Mouse (Mus musculus) spleen, adult 12 weeks (tissue): ENCODE results near the gene Chsy1.

Source experiments
- DNase-seq: peaks from one replicate; pipeline ENCODE4 v3.0.0; 2022; ENCODE audit warnings: low spot score

Chsy1 gene

DNA sequence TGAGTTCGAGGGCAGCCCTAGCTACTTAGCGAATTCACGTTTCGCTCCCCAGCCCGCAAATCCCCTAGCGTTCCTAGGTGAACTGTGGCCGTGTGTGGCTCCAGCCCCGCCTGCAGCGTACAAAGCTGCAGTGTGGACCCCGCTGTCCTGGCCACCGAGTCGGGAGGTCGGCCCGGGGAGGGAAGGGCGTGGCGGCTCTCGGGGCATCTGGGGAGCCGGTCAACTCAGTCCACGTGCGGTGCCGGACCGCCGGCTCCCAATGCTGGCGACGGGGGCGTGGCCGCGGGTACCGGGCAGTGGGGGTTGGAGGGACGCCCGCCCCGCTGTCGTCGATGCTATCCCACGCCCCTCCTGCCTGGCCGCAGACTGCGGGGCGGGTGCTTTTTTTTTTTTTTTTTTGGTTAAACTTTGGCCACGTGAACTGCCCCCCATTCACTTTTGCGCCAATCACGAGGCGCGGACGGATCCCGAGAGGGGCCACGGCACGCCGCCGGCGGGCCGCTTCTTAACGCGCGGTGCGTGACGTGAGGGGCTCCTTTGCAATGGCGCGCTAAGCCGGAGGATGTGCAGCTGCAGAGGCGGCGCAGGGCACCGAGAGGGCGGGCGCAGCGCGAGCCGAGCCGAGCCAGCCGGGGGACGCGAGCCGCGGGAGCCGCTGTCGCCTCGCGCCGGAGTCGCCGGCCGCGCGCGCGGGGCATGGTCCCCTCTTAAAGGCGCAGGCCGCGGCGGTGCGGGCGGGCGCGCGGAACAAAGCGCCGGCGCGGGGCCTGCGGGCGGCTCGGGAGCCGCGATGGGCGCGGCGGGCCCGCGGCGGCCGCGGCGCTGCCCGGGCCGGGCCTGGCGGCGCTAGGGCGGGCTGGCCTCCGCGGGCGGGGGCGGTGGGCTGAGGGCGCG is at the start of gene Chsy1:
Chsy1 (plus strand) TSS at position 555 of the 894 bp plus-strand sequence.
- peak; percentile 70 for DNase-seq

DNA sequence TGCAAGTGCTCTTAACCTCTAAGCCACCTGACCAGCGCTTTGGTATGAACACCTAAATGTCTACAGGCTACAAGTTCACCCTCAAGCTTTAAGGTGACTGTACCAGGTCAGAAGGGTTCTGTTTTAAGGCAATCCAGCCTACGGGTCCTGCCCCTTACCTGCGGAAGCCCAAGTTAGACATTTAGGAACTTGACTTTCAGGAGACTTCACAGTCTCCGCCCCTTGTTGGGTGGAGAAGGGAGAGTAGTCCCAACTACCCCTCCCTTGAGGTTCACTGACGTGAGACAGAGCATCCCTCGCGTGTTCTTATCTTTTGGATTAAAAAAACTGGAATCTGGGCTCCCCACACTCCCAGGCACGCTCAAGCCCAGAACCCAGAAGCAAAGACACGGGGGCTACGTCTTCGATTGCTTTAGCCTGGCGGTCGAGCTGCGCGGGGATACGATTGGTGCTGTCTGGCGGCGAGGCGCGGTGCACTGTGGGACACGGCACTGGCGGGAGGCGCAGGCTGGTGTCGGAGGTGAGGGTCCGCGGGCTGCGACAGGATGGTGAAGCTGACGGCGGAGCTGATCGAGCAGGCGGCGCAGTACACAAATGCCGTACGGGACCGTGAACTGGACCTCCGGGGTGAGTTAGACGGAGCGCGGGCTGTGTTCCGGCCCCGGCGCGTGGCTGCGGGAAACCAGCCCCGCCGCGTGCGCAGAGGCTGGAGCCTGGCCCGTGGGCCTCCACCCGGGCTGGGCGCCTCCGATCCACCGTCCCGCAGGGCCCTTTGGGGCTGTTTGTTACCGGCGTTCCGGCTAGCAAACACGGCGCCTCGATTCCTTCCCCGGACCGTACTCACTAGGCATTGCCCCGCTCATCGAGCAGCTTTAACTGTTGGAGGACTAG is 49.0 kb upstream of the Chsy1 start:
- DNase-seq: peak; percentile 74

DNA sequence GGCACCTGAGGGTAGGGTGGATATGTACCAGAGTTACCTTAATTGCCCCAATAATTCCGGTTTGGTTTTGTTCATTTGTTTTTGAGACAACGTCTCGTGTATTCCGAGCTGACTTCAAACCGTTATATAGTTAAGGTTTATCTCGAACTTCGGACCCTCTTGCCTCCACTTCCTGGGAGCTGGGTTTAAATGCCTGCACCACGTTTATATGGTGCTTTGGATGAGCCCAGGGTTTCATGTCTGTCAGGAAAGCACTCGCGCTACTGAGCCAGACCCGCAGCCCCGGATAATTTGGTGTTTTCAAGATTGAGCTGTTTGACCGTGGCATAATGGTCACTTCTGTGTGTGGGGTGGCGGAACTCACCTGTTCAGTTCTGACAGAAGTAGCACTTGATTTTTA is 48.3 kb upstream of the Chsy1 start:
- no peak for DNase-seq

DNA sequence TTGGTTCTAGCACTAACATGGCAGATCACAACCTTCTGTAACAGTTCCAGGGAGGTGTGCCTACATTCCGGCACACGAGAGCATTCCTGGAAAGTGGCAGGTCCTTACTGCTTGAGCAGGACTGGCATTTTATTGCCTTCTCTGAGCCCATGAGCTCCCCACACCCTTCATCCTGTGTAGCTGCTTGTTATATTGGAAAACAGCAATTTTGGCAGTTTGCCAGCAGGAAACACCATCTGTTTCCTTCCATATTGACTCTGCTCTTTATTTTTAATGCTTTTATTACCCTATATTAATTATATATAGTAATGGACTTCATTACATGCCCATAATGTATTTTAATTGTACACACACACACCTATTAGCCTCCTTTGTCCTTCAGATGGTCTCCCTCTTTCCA is 32.9 kb upstream of the Chsy1 start:
- DNase-seq: no peak

DNA sequence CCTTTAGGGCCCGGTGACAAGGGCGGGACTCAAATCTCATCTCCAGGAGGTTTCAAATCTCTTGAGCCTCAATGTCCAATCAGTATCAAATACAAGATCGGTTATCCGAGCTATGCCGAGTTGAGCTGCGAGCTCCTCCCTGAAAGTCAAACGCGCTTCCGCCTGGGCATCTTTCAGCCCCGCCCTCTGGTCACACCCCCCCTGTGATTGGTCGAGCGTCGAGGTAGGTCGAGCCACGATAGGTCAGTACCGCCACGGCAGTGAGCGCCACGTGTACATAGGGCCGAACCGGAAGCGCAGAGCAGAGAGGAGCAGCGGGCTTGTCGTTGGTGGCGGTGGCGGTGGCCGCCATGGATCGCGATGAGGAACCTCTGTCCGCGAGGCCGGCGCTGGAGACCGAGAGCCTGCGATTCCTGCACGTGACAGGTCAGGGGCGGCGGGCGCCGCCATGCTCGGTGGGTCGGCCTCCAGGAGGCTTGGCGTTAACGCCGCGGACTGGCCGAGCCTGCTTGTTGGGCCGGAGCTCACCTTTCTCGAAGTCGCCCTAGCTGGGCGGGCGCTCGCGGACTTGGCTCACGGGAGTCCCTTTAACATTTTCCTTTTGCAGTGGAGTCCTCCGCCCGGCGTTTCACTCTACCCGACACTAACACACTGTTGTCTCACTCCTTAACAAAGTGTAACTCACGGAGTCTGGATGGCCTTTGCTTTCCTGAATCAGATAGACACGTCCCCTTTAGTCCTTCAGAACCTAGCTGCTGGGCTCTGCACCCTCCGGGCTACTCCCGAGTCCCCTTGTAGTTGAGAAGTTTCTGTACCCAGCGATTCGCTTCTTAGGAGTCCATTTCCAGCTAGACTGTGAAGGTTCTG is 29.7 kb upstream of the Chsy1 start, which contains the start of gene Selenos:
Selenos (plus strand) TSS at position 286 of the 867 bp plus-strand sequence.
- DNase-seq: peak; percentile 90

DNA sequence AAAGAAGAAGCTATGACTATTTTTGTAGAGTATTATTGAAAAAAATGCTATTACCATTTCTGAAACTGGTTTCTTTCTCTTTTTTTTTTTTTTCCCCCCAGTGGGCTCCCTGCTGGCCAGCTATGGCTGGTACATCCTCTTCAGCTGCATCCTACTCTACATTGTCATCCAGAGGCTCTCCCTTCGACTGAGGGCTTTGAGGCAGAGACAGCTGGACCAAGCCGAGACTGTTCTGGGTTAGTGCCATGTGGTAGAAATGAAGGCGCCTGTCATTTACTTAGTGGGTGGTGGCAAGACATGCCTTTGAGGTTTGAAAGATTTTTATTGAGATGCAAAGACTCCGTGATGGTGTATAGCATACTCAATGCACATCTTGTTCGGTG is 29.1 kb upstream of the Chsy1 start:
- DNase-seq: no peak

DNA sequence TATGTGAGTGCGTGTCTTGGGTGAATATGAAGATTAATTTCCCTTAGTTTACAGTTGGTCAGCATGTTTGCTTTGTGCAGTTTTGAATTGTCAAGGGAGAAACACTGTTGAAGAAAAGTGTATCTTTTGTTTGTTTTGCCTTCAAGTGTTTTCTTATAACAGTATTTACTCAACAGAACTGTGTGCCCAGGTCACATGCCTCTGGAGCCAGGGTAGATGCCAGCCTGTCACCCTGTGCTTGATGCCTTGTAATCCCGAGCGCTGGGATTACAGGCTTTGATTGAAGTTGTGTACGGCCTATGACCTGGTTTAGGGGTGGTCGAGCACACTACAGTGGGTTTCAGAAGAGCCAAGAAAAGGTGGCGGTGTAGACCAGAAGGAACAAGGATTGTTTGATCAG is 25.6 kb upstream of the Chsy1 start:
- no peak for DNase-seq

DNA sequence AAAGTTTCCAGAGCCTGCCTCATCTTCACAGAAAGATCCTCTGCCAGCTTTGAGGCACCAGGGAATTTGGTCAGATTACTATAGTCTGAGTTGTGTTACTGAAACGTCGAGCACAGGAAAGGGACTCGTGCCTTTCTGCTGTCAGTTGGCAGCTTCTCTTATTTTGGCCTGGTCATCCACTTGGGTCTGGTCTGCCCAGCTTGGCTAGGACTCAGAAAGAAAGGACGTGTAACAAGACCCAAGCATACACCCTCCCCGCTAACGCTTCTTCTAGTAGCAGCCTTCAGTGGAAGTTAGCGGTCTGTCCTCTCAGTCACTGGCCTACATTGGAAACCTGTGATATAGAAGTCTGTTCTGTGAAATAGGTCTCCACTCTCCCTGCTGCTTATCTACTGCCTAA is 24.8 kb upstream of the Chsy1 start:
- no peak for DNase-seq

DNA sequence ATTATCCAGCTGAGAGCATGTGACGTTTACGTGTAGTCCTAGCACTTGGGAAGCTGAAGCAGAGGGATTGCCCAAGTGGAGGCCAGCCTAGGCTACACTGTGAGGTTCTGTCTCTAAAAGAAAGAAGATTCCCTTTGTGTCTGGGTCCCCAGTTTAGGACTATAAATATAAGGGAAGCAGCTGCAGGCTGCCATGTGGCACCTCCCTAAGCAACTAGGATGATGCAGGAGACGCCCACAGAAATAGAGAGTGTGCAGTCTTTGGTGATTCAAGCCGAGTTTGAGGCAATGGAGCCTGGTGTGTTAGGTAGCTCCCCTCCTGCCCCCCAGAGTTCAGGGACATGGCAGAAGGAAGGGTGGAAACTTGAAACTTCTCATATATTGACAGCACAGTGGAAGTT is 21.7 kb upstream of the Chsy1 start:
- DNase-seq: no peak

DNA sequence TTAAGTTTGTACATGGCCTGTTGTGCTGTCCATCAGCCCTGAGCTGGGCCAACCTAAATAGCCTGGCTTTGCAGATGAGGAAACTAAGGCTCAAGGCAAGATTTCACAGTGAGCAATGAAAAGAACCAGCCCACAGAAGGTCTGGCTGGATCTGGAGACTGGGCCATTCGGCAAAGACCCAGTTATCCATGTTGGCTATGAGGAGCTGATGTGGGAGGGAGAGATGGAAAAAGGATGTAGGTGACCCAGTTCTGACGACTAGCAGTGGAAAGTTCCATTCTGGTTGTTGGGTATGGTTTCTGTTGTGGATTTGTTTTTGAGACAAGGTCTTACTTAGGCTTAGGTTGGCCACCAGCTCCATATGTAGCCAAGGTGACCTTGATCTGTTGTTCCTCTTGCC is 21.2 kb upstream of the Chsy1 start:
- no peak for DNase-seq

DNA sequence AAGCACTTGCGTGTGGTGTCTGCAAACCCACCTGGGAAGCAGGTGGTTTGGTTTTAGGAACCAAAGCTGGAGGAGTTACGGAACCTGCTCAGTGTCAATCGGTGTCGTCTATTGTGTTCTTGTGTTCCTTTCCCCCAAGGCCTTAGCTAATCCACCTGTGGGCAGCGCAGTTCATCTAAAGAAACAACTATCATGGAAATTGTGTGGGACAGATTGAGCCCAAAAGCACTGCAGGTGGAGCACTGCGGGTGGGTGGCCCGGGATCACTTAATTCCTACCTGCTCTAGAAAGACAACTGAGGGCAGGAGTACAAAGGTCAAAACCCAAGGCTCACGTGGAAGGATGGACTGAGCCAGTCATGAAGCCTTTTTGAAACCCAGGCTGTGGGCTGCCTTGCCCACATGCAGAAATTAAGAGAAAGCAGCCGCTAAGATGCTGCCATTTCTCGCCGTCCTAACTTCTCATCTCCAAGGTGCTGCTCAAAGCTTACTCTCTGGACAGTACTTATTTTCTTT is 18.6 kb upstream of the Chsy1 start:
- DNase-seq: no peak

DNA sequence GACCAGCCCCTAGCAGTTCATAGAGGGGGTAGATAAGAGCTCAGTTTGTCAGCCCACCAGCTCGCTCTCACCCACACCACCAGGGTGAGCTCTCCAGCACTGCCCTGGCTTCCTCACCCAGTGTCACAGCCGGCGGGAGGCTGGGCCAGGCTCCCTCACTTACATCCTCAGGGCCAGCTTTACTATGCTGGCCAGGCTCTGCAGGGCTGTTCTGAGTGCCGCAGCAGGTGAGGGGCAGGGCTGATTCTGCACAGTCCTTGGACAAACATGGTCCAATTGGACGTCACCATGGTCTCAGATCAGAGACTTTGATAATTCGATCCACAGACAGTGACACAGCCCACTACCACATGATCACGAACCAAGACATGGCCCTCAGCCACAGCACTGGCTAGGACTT is 17.8 kb upstream of the Chsy1 start:
- no peak for DNase-seq

DNA sequence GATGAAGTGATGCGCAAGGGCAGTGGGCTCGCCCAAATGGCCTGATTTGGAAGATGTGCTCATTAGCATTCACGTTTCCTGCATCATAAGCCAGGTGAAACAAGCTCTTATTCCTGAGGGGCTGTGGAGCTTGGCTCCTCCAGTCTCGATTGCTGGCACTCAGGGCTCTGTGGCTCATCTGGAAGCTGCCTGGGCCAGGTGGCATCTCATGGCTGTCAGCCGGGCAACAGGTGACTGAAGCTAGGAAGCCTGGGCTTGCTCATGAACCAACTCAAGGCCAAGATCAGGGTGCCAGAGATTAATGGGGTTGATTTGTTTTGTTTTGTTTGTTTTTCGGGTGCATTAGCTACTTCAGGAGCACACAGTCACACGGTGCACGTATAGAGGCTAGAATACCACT is 16.7 kb upstream of the Chsy1 start:
- no peak for DNase-seq

DNA sequence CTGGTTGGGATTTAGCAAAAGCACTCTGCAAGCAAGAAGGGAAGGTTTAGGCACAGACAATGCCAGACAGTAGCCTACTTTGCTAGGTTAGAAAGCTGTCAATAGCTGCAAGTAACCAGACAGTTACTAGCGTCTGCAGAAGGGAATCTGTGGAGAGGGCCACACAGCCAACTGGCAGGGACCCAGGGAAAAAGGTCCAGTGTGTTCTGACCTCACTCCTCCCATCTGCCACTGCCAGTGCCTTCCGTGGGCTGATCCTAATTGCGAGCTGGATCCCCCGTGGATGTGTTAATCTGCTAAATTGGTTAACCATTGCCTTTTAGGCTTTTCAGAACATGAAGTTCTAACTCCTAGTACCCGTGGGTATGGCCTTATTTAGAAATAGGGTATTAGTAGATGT is 15.2 kb upstream of the Chsy1 start:
- no peak for DNase-seq

DNA sequence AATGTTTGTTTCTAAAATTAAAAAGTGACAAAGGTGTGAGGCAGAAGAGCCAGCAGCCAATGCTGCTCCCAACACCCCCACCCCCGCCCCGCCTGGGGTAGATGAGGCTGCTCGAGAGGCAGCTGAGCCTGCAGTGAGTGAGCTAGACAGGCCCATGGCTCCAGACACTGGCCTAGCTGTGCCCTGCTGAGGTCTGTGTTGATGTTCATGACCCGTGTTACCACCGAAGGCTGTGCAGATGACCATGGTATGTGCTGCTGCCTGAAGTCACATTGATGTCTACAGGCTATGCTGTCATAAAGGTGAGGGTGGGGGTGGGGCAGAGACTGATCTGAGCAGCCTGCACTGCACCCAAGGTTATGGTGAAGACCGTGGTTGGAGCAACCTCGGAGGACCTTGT is 10.5 kb upstream of the Chsy1 start:
- no peak for DNase-seq

DNA sequence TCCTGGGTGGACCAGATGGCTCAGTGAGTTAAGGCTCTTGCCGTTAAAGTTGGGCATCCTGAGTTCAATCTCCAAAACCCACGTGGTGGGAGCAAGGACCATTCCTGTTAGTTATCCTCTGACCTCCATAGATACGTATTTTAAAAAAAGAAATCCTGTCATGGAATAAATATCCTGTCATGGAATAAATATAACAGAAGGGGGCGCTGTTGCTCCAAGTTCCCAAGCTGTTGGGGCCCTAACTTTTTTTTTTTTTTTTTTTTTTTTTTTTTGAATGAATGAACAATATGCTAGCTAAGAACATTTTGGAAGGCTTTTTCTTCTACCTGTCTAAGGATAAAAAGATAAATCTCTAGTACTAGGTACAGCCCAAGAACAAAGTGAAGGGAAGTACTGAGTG is 7.4 kb upstream of the Chsy1 start:
- no peak for DNase-seq

DNA sequence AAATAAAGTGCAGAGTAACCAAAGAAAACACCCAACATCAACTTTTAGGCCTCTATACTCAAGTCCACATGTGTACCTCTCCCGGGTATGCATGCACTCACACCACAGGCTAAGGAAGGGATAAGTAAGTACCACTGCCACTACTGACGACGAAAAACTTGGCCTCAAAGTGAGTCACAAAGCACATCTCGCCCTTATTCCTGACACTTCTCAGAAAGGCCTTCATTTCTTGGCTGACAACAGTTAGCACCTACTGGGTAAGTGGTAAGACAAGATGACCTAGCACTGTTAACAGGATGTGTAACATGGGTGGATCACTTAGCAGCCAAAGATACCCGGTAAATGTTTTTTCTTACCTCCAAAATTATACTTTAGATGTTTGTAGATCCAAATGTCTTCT is 4.8 kb upstream of the Chsy1 start:
- DNase-seq: no peak

DNA sequence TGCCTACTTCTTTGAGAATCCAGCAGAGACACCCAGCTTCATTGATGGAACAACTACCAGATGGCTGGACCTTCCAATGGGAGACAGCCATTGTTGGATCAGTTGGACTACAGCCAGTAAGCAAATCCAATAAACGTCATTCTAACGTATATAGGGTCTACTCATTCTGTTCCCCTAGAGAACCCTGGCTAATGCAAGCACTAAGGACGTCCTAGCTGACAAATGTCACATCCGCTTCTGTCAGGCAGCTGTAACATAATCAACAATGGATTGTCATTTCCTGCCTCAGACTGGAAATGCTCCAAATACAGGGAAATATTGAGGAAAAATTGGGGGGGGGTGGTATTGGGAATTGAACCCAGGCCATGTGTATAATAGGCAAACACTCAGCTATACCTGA is 3.5 kb upstream of the Chsy1 start:
- no peak for DNase-seq

DNA sequence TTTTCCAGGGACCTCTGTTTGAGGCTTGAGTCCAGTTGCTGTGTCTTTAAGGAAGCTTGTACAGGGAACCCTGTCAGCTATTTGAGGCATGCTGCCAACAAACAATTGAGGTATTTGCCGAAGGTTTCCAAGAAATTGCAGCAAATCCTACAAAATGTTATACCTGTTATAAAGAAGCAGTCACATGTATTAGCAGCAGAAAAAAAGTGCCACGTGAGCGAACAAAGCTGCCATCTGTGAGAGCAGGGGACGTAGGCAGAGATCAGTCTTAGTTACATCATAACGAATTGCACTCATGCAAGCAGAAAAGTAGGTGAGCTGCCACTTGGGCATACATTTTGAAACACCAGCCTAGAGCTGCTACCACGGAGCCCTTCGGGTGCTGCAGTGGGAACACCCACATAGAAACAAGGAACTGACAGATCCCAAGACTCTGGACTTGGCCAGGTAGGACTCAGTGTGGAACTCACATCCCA is 2.7 kb upstream of the Chsy1 start:
- DNase-seq: no peak

DNA sequence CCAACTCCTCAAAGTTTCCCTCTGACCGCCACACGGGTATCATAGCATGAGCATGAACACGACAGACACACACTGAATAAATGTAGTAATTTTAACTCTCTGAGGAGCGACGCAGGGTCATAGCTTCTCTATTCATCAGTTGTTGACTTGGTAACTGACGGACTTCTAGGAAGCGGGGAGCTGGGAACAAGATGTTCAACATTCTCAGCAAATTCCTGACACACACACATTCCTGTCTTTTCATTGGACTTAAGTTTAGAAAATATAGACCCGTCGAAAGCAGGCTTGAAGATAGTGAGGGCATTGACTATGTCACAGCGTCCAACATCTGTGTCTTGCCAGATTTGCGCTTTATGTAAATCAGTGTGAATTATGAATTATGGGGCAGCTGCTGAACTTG is 2.1 kb upstream of the Chsy1 start:
- DNase-seq: no peak

DNA sequence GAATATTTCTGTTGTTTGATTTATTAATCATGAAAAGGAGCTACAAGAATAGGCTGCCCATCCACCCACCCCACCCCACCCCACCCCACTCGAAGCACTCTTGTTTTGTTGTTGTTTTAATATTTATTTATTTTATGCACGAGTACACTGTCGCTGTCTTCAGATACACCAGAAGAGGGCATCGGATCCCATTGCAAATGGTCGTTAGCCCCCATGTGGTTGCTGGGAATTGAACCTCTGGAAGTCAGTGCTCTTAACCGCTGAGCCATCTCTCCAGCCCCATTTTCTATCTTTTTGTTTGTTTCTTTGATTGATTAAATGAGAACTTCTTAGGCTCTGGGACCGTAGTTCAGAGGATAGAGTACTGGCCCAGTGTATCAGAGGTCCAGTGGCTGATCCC is 1.4 kb upstream of the Chsy1 start:
- no peak for DNase-seq
